Mouse (Mus musculus) ES-E14 (cell line): ENCODE results near the gene Hydin. TPM values are rescaled to one million over a fixed set of nuclear protein-coding genes. Genes with fewer than 3 reads are reported as not detected.

ENCODE experiments used
- DNase-seq: peaks from one replicate; pipeline ENCODE4 v3.0.0-alpha.2; 2013; ENCODE audit warnings: low read depth, low spot score
- H3K27ac ChIP-seq: 2 replicates; pipeline ENCODE4 v1.5.1; 2012; ENCODE audit warnings: low read depth, mild to moderate bottlenecking, low read length, moderate library complexity, mixed read lengths; ENCODE audit not compliant: poor library complexity, insufficient read depth, severe bottlenecking
- H3K36me3 ChIP-seq: 2 replicates; pipeline ENCODE4 v1.6.1; 2012; ENCODE audit warnings: mild to moderate bottlenecking, low read length, moderate library complexity, mixed read lengths; ENCODE audit not compliant: control insufficient read depth, poor library complexity, insufficient read depth, severe bottlenecking
- H3K4me1 ChIP-seq, 2 experiments: fragments of 150-350 bp in 1 of 2; sonication (generic) in 1 of 2; 2 replicates each; pipeline ENCODE4 v1.6.1; 2012; ENCODE audit warnings: low read length in 2 of 2, mild to moderate bottlenecking in 1 of 2, mixed read lengths in 1 of 2; ENCODE audit not compliant: control insufficient read depth in 2 of 2, insufficient read depth in 2 of 2, poor library complexity in 1 of 2
- H3K4me3 ChIP-seq, 2 experiments: fragments of 150-350 bp in 1 of 2; sonication (generic) in 1 of 2; 2 replicates each; pipeline ENCODE4 v1.5.1; 2012; ENCODE audit warnings: low read length in 2 of 2, low read depth in 1 of 2, mild to moderate bottlenecking in 1 of 2, mixed read lengths in 1 of 2; ENCODE audit not compliant: insufficient read depth in 1 of 2, poor library complexity in 1 of 2, severe bottlenecking in 1 of 2
- H3K9ac ChIP-seq: 2 replicates; pipeline ENCODE4 v1.6.1; 2012; ENCODE audit warnings: low read depth, mild to moderate bottlenecking, low read length, mixed read lengths; ENCODE audit not compliant: poor library complexity, insufficient read depth, severe bottlenecking
- H3K9me3 ChIP-seq: fragments of 150-350 bp; sonication (generic); 2 replicates; pipeline ENCODE4 v1.6.1; 2012; ENCODE audit warnings: low read depth, mild to moderate bottlenecking, low read length; ENCODE audit not compliant: control insufficient read depth, insufficient read depth
- CHD2 ChIP-seq: IDR thresholded peaks from 2 replicates; pipeline ENCODE4 v1.6.1; 2014; ENCODE audit warnings: mild to moderate bottlenecking, low read depth, low read length, inconsistent platforms
- HCFC1 ChIP-seq: IDR thresholded peaks from 2 replicates; pipeline ENCODE4 v1.6.1; 2012; ENCODE audit warnings: low read length, inconsistent platforms, borderline replicate concordance; ENCODE audit not compliant: insufficient read depth
- MAFK ChIP-seq: IDR thresholded peaks from 2 replicates; pipeline ENCODE4 v1.6.1; 2014; ENCODE audit warnings: mild to moderate bottlenecking, low read depth, low read length, inconsistent platforms; ENCODE audit not compliant: insufficient read depth
- ZC3H11A ChIP-seq: IDR thresholded peaks from 2 replicates; pipeline ENCODE4 v1.6.1; 2012; ENCODE audit warnings: low read depth, mild to moderate bottlenecking, inconsistent platforms, low read length, borderline replicate concordance
- ZNF384 ChIP-seq: IDR thresholded peaks from 2 replicates; pipeline ENCODE4 v1.6.1; 2012; ENCODE audit warnings: low read depth, low read length, inconsistent platforms
- in situ Hi-C, 2 experiments: fragments of 600-800 bp; cut with MboI; formaldehyde crosslinking; loops; one replicate each; pipeline ENCODE4 v1.15.1; 2025; ENCODE audit warnings: low sequenced_read_pairs in 2 of 2, inconsistent platforms in 1 of 2; ENCODE audit not compliant: unreplicated experiment in 2 of 2
- total RNA-seq: library from RNA; depleted of rRNA; stranded (reverse); fragments of 300-350 nt; gene quantifications from 2 replicates; pipeline ENCODE4 v1.2.3, GENCODE M21; 2012

The Hydin gene
- total RNA-seq, 1 experiment: 1.0 TPM

DNA sequence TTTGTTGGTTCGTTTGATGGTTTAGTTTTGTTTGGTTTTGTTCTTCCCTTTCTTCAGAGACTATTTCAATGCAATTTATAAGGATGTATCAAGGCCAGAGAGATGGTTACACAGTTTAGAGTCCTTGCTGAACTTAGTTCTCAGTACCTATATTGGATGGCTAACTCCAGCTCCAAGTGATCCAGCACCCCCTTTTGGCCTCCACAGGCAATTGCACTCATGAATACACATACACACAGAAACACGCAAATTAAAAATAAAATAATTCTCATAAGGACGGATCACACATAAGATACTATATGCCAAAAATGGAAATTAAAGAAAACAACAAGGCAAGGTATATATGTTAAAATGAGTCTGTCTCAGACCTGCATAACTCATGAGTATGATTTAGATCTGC lies 153.4 kb downstream of the Hydin start:
- Histone ChIP-seq H3K9me3 (no peaks in the 10 kb centered on the region), H3K9ac (no peak overlapping the region), H3K4me1 (peaks cover 3 to 5% of the 10 kb centered on the region in 2 experiments; a peak in 1 of 4 replicates), H3K4me3 (no peak overlapping the region), H3K27ac (no peak overlapping the region), H3K36me3 (no peaks in the 10 kb centered on the region)
- TF ChIP-seq CHD2: no peak
- no peak; the same call in 1 of the 2 replicates for TF ChIP-seq ZC3H11A
- TF ChIP-seq HCFC1: no peak
- no peak for TF ChIP-seq ZNF384
- no peak for TF ChIP-seq MAFK
- DNase-seq: no peak
- in situ Hi-C loops: no loop called here

DNA sequence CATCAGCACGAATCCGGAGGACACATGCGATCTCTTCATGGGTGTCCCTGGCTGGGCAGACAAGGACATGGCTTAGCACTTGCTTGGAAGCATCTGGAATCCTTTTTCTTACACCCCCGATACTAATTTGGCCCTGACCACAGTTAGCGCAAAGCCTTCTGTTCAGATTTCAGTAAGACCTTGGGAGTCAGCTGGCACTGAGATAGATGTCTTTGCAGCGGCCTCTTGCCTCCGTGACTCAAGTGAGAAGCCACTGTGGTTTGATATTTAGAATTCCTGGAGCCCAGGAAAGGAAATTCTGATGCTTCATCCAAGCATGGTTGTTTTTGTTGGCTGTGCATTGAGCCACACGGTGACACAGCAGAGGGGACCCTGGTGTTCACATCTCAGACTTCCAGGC lies 157.4 kb downstream of the Hydin start:
- Histone ChIP-seq H3K4me1 (no peaks in the 10 kb centered on the region), H3K9ac (no peak overlapping the region), H3K4me3 (no peak overlapping the region), H3K27ac (no peak overlapping the region), H3K36me3 (no peaks in the 10 kb centered on the region), H3K9me3 (no peaks in the 10 kb centered on the region)
- no peak for TF ChIP-seq CHD2
- TF ChIP-seq MAFK: no peak
- TF ChIP-seq HCFC1: no peak
- TF ChIP-seq ZNF384: no peak
- in situ Hi-C loops: no loop called here
- no peak for DNase-seq

DNA sequence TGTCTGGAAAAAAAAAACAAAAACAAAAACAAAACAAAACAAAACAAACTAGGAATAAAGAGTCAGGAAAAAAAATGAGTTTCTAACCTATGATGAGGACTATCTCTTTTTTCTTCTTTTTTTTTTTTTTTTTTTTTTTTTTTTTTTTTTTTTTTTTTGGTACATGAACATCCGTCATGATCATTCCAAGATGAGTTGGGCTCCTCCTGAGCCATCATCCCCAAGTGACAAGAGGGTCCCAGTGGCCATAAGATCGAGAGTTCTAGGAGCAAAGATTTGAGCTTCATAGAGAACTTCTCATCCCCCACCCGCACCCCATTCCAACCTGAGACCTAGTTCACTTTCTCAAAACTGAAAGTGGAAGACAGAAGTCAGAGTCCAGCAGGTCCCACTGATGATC lies 164.6 kb downstream of the Hydin start:
- no peaks in the 10 kb centered on the region for H3K9me3 ChIP-seq
- H3K4me3 ChIP-seq: no peak overlapping the region
- H3K27ac ChIP-seq: no peak overlapping the region
- in situ Hi-C loops: no loop called here
- DNase-seq: no peak
- TF ChIP-seq ZNF384: peak; percentile 51; the same call in 1 of the 2 replicates
- no peak for TF ChIP-seq HCFC1
- no peak for TF ChIP-seq MAFK
- H3K4me1 ChIP-seq: no peaks in the 10 kb centered on the region
- no peaks in the 10 kb centered on the region for H3K36me3 ChIP-seq
- H3K9ac ChIP-seq: no peak overlapping the region

DNA sequence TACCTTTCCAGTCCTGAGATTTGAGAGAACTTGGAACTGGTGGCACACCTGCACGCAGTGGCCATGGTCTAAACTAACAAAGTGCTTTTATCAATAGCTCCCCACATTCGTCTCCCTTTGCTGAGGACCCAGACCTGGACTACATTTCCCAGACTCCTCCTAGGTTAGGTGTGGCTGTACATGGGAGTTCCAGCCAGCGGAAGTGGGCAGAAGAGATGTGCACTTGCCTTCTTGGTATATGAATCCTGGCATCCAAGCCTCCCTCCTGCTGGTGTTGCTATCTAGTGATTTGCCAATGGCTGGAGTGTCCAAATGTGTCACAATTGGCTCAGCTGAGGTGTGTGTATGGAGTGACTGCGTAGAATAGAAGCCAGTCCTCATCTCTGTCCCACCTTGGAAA lies 173.8 kb downstream of the Hydin start:
- TF ChIP-seq HCFC1: peak; percentile 80
- TF ChIP-seq CHD2: no peak
- Histone ChIP-seq H3K36me3 (no peaks in the 10 kb centered on the region), H3K4me3 (no peak overlapping the region), H3K9me3 (no peaks in the 10 kb centered on the region), H3K9ac (no peak overlapping the region), H3K4me1 (no peaks in the 10 kb centered on the region), H3K27ac (no peak overlapping the region)
- in situ Hi-C loops: no loop called here
- no peak for DNase-seq

DNA sequence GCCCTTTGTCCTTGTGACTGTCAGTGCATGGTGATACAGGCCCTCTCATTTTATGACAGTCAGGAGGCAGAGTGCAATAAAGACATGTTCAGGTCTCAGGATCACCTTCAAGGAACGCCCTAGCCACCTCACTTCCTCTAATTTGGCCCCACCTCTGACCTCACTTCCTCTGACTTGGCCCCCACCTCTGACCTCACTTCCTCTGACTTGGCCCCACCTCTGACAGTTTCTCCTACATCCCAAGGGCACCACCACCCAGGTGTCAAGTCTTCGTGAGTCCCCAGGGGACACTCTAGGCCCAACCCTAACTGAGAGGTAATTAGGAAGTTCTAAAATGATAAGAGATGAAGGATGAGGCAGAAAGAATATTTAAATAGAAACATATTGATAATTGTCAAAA lies 177.5 kb downstream of the Hydin start:
- no peak for DNase-seq
- no peak for TF ChIP-seq ZC3H11A
- no peak for TF ChIP-seq CHD2
- no peak for TF ChIP-seq ZNF384
- TF ChIP-seq MAFK: no peak
- no peak for TF ChIP-seq HCFC1
- no peaks in the 10 kb centered on the region for H3K4me1 ChIP-seq
- in situ Hi-C loops: no loop called here
- no peak overlapping the region for H3K9ac ChIP-seq
- no peak overlapping the region for H3K4me3 ChIP-seq
- no peak overlapping the region for H3K27ac ChIP-seq
- H3K9me3 ChIP-seq: no peaks in the 10 kb centered on the region
- H3K36me3 ChIP-seq: no peaks in the 10 kb centered on the region
